Mouse (Mus musculus) ES-Bruce4 (cell line): ENCODE measurements around the gene Plcg2. TPM values are rescaled to one million over a fixed set of nuclear protein-coding genes. Genes with fewer than 3 reads are reported as not detected.
A peak's percentile ranks its signal among the peaks of the same experiment; 100 is the strongest.

ENCODE experiments used
- H3K27ac ChIP-seq: 2 replicates; pipeline ENCODE4 v1.5.1; 2012; ENCODE audit warnings: low read length, inconsistent platforms; ENCODE audit not compliant: insufficient read depth
- H3K27me3 ChIP-seq: 2 replicates; pipeline ENCODE4 v1.6.1; 2012; ENCODE audit warnings: mild to moderate bottlenecking, low read length, inconsistent platforms; ENCODE audit not compliant: control insufficient read depth, poor library complexity, insufficient read depth, severe bottlenecking
- H3K36me3 ChIP-seq: 2 replicates; pipeline ENCODE4 v1.6.1; 2012; ENCODE audit warnings: inconsistent platforms, mild to moderate bottlenecking, low read length, moderate library complexity; ENCODE audit not compliant: control insufficient read depth, poor library complexity, insufficient read depth, severe bottlenecking
- H3K4me1 ChIP-seq: one replicate; pipeline ENCODE4 v1.8.1; 2011; ENCODE audit warnings: low read length; ENCODE audit not compliant: control insufficient read depth, insufficient read depth
- H3K4me3 ChIP-seq: 2 replicates; pipeline ENCODE4 v1.5.1; 2011; ENCODE audit warnings: low read depth, mild to moderate bottlenecking, low read length
- H3K9ac ChIP-seq: 2 replicates; pipeline ENCODE4 v1.6.1; 2012; ENCODE audit warnings: low read depth, mild to moderate bottlenecking, inconsistent platforms; ENCODE audit not compliant: poor library complexity, severe bottlenecking
- H3K9me3 ChIP-seq: replicated peaks from 2 replicates; pipeline ENCODE4 v1.6.1; 2012; ENCODE audit warnings: mild to moderate bottlenecking, low read length, inconsistent platforms; ENCODE audit not compliant: control insufficient read depth, poor library complexity, insufficient read depth, severe bottlenecking
- CTCF ChIP-seq: IDR thresholded peaks from one replicate; pipeline ENCODE4 v1.8.1; 2011; ENCODE audit warnings: low read depth, low read length
- EP300 ChIP-seq: IDR thresholded peaks from 2 replicates; pipeline ENCODE4 v1.6.1; 2011; ENCODE audit warnings: low read depth, low read length; ENCODE audit not compliant: insufficient read depth
- POLR2A ChIP-seq: IDR thresholded peaks from one replicate; pipeline ENCODE4 v1.8.1; 2011; ENCODE audit warnings: low read length; ENCODE audit not compliant: insufficient read depth
- polyA plus RNA-seq: library from polyadenylated mRNA; stranded (reverse); fragments of >200 nt; gene quantifications from 2 replicates; pipeline ENCODE4 v1.2.4, GENCODE M21; 2011; ENCODE audit warnings: low read depth; ENCODE audit not compliant: missing spikeins, insufficient read depth, insufficient read length

Plcg2 gene
- polyA plus RNA-seq, 1 experiment, result 32.4 TPM

GRCm38 (mm10) chr8:117561735-117562361 is 63.8 kb downstream of the Plcg2 start:
- no peaks in the 10 kb centered on the region for H3K36me3 ChIP-seq
- no peaks in the 10 kb centered on the region for H3K9me3 ChIP-seq
- H3K4me1 ChIP-seq, result peaks cover 2% of the 10 kb centered on the region
- H3K27me3 ChIP-seq, result no peaks in the 10 kb centered on the region
- peak overlapping the region; percentile 59 for H3K27ac ChIP-seq
- TF ChIP-seq EP300, result no peak
- TF ChIP-seq POLR2A, result no peak
- no peak for TF ChIP-seq CTCF
- H3K9ac ChIP-seq, result peak overlapping the region; percentile 61
- peak overlapping the region; percentile 59 for H3K4me3 ChIP-seq

GRCm38 (mm10) chr8:117562445-117563014 is 64.4 kb downstream of the Plcg2 start:
- no peaks in the 10 kb centered on the region for H3K36me3 ChIP-seq
- peak overlapping the region; percentile 61 for H3K9ac ChIP-seq
- H3K9me3 ChIP-seq, result no peaks in the 10 kb centered on the region
- H3K27ac ChIP-seq, result peak overlapping the region; percentile 59
- H3K27me3 ChIP-seq, result no peaks in the 10 kb centered on the region
- peaks cover 2% of the 10 kb centered on the region for H3K4me1 ChIP-seq
- 0 out of 2 replicates have a peak, but pooled peaks have one; percentile 5 for TF ChIP-seq EP300
- no peak for TF ChIP-seq CTCF
- peak overlapping the region; percentile 59 for H3K4me3 ChIP-seq

- TF ChIP-seq EP300 (no peak), POLR2A (no peak), CTCF (peak; percentile 97)
- no peaks in the 10 kb centered on the region for H3K4me1 ChIP-seq
Measured at GRCm38 (mm10) chr8:117569409-117569808, 71.3 kb downstream of the Plcg2 start.

GRCm38 (mm10) chr8:117576291-117576785 is 78.2 kb downstream of the Plcg2 start:
- no peaks in the 10 kb centered on the region for H3K27me3 ChIP-seq
- no peak overlapping the region for H3K9ac ChIP-seq
- TF ChIP-seq POLR2A, result no peak
- TF ChIP-seq EP300, result no peak
- no peak for TF ChIP-seq CTCF
- no peaks in the 10 kb centered on the region for H3K9me3 ChIP-seq
- H3K27ac ChIP-seq, result no peak overlapping the region
- H3K4me1 ChIP-seq, result no peaks in the 10 kb centered on the region
- H3K4me3 ChIP-seq, result no peak overlapping the region
- H3K36me3 ChIP-seq, result no peaks in the 10 kb centered on the region

More at GRCm38 (mm10) chr8:117569409-117569808, 71.3 kb downstream of the Plcg2 start:
- H3K9me3 ChIP-seq, result no peaks in the 10 kb centered on the region
- no peak overlapping the region for H3K4me3 ChIP-seq
- H3K36me3 ChIP-seq, result no peaks in the 10 kb centered on the region
- no peak overlapping the region for H3K9ac ChIP-seq
- no peaks in the 10 kb centered on the region for H3K27me3 ChIP-seq
- H3K27ac ChIP-seq, result no peak overlapping the region

- no peaks in the 10 kb centered on the region for H3K36me3 ChIP-seq
- H3K4me1 ChIP-seq, result no peaks in the 10 kb centered on the region
- TF ChIP-seq CTCF (no peak), EP300 (no peak), POLR2A (no peak)
- no peak overlapping the region for H3K27ac ChIP-seq
- H3K9ac ChIP-seq, result no peak overlapping the region
- H3K27me3 ChIP-seq, result no peaks in the 10 kb centered on the region
- H3K9me3 ChIP-seq, result no peaks in the 10 kb centered on the region
- H3K4me3 ChIP-seq, result no peak overlapping the region
Measured at GRCm38 (mm10) chr8:117577059-117577458, 79.0 kb downstream of the Plcg2 start.

DNA sequence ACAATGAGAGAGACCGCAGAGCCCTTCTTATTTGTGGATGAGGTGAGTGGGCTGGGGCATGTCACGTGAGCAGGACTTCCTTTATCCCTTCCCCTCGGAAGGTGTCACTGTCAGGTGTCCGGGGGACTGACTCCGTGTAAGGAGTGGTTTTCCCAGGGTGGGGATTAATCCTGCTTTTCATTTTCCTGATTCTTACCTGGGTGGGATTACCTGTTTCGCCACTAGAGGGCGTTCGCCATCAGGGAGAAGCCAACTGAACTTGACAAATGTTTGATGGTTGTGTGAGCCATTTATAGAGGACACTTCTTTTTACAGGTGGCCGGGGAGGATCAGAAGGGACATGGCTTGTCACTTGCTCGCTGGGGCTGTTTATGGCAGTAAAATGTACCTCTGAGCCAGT is 79.8 kb downstream of the Plcg2 start:
- H3K4me3 ChIP-seq, result no peak overlapping the region
- H3K9me3 ChIP-seq, result no peaks in the 10 kb centered on the region; the same call in 1 of the 2 replicates
- H3K27me3 ChIP-seq, result no peaks in the 10 kb centered on the region
- no peak overlapping the region for H3K27ac ChIP-seq
- H3K9ac ChIP-seq, result no peak overlapping the region
- H3K36me3 ChIP-seq, result no peaks in the 10 kb centered on the region
- H3K4me1 ChIP-seq, result no peaks in the 10 kb centered on the region
- TF ChIP-seq EP300, result no peak
- TF ChIP-seq CTCF, result peak; percentile 46
